Mouse (Mus musculus) embryonic stem cell, embryonic (primary cell): ENCODE measurements around the gene Fibp.

Experiments
- CTCF ChIA-PET, 4 experiments: fragments of 300-600 bp in 2 of 4; fragments of 350-600 bp in 2 of 4; sonication (Branson Sonifier 250); formaldehyde crosslinking; loops; one replicate each; lab custom pipeline; 2022; ENCODE audit warnings: inconsistent platforms in 2 of 4; lab: Charles Lee
- POLR2A ChIA-PET, 4 experiments: fragments of 300-600 bp in 2 of 4; fragments of 350-600 bp in 2 of 4; sonication (Branson Sonifier 250); formaldehyde crosslinking; loops; one replicate each; lab custom pipeline; 2022; ENCODE audit warnings: antibody characterized with exemption in 4 of 4, inconsistent platforms in 1 of 4; lab: Charles Lee

Gene Fibp

DNA sequence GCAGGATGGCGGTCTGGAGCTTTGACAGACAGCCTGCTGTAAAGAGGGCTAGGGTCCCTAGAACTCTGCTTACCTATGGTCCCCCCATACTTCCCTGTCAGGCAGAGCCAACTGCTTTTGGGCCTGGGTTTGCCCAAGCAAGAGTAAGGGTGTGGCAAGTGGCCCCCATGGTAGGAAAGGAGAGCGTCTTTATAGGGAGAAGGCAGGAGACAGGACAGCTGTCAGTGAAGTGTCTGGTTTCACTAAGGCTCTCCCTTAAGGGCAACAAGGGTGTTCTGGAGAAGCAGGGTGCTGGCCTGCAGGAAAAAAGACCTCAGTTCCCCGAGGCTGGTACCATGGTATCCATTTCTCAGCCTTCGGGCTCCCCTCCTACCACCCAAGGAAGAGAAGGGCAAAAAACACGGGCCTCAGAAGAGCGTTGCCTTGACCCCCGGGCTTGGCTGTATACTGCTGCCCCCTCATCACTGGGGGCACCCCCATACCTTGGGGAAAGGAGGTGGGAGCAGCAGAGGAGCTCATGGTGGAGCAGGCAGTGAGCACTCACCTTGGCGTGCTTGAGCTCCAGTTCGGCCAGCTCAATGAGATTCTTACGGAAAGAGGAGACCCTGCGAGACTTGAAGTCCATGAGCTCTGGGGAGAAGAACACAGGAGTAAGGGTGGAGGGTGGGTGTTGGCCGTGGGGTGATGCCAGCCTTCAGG lies 35.1 kb downstream of the Fibp start:
- ChIA-PET CTCF (interaction anchor here in 2 of 4 experiments (0.6 to 1.8 kb wide), 9 partner anchors 9 to 1051 kb away, joined by 3 to 8 read pairs (median 3); partner anchors contain the start of genes Mus81 (in 1 of the 2), Sipa1 (in 1 of the 2) and Snx32 (in 1 of the 2)), POLR2A (interaction anchor here (0.6 to 21.3 kb wide), 64 partner anchors 7 to 572 kb away, joined by 3 to 735 read pairs (median 4); partner anchors contain the start of genes Snx32 (in 4 of the 4), Ccdc85b (in 3 of the 4), AI837181 (in 2 of the 4) and Ctsw (in 2 of the 4))

DNA sequence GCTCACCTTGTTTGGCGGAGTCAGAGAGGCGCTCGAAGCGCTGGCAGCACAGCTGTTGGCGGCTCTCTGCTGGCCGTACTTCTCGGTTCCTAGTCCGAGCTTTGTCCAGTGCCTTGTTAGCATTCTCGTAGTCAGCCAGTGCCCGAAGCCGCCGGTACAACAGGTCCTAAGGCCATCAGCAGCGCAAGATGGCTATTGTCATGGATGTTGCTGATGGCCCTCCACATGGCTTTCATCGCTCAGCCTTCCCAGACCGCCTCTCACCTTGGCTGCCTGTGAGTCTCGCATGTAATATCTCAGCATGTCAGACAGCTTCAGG lies 35.6 kb downstream of the Fibp start:
- POLR2A ChIA-PET: interaction anchor here (0.6 to 21.3 kb wide), 54 partner anchors 7 to 572 kb away, joined by 3 to 735 read pairs (median 4); partner anchors contain the start of genes Snx32 (in 4 of the 4), Ccdc85b (in 3 of the 4), AI837181 (in 2 of the 4) and Ctsw (in 2 of the 4)
- CTCF ChIA-PET: interaction anchor here in 2 of 4 experiments (0.6 to 1.8 kb wide), 6 partner anchors 9 to 525 kb away, joined by 3 to 8 read pairs (median 3); partner anchors contain the start of genes Mus81 (in 1 of the 2) and Snx32 (in 1 of the 2)

DNA sequence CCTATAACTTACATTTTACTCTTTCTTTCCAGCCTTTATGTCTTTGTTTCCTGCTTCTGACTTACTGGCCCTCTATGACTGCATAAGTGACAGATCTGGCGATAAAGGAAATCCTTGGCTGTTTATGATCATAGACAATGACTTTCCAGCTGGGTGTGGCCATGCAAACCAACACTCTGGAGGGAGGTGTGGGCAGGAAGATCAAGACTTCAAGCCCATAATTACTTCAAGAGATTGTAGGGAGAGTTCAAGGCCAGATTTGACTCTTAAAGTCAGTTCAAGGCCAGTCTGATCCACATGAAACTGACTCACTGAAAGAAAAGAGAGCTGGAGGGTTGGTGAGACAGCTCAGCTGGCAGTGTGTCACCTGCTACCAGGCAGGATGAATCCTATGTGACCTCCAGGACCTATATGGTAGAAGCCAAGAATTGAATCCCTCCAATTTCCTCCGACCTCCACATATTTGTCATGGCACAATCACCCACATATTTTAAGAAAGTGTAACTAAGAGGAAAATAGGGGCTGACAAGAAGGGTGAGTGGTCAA lies 40.0 kb downstream of the Fibp start:
- POLR2A ChIA-PET: interaction anchor here in 2 of 4 experiments (1.0 to 6.7 kb wide), 6 partner anchors 10 to 30 kb away, joined by 3 to 59 read pairs (median 8); partner anchors contain the start of genes Cfl1 (in 2 of the 2), Mus81 (in 2 of the 2) and Snx32 (in 2 of the 2)
- CTCF ChIA-PET: interaction anchor here in 3 of 4 experiments (0.6 to 1.9 kb wide), 5 partner anchors 10 to 14 kb away, joined by 3 to 7 read pairs (median 4); partner anchors contain the start of genes Mus81 (in 3 of the 3) and Snx32 (in 1 of the 3)

DNA sequence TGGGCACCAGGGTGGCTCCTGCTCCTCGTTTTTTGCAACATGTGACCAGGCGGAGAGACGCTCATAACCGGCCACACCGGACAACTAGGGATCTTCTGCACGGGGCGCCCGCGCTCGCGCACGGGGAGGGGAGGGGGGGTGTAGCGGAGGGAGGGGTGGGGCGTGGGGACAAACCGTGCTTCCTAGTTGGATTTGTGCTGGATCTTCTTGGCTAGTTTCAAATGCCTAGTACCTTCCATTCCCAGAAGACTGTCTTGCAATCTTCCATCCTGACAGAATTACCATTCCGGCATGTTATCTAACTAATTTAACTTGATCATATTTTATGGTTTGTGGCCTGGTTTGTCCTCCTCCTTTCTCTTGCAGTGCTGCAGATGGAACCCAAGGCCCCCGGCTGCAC lies 43.3 kb downstream of the Fibp start, which contains the start of gene 1700020D05Rik:
1700020D05Rik (minus strand) TSS at position 101 of the 400 bp plus-strand sequence.
- ChIA-PET POLR2A (interaction anchor here in 2 of 4 experiments (0.7 to 3.1 kb wide), 8 partner anchors 8 to 47 kb away, joined by 3 to 36 read pairs (median 6); partner anchors contain the start of genes Cfl1 (in 2 of the 2), Mus81 (in 2 of the 2) and Fibp (in 1 of the 2)), CTCF (interaction anchor here in 2 of 4 experiments (0.6 to 1.5 kb wide), 2 partner anchors 10 to 227 kb away, joined by 3 to 5 read pairs; no protein-coding TSS in a partner anchor)

DNA sequence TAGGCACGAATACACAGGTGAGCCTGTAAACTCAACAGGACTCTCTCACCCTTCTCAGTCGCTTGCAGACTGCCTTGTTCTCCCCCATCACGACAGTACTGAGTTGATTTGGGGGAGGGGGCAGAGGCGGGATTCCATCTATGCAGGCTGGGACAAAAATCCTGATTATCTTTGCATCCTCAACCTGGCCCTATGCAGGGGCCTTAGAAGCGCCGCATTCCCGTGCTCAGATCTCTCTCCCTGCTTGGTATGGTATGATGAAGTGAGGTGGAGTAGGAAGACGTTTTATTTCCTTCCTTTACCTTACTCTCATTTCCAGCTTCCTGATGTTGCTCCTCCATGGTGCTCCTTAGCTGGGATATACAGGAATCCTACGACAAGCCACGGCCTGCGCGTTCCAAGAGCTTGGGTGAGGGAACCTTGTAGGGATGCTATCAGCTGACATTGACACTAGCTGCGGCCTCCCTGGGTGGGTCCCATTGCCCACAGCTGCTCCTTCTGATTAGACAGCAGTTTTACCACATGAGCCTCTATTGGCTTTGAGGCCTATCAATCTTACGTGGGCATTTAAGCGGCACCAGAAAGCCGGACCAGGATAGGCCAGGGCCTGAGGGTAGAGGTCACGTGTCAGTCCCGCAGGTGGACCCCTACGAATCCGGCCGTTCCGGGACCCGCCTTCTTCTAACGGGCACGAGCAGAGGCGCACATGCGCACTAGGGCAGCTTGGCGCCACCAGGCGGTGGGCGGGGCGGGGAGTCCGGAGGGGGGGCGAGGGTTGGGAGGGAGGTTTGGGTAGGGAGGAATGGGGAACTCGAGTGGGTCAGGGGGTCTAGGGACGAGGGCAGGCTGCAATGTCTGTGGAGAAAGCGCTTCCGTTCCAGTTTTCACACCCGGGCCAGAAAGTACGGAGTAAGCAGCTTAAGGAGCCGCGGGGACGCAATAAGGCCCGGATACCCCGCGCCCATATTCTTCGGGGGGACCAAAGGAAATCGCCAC lies 49.9 kb downstream of the Fibp start, which contains the start of gene Snx32:
Snx32 (minus strand) TSS at position 508 of the 996 bp plus-strand sequence.
- CTCF ChIA-PET: interaction anchor here (0.6 to 2.8 kb wide), 35 partner anchors 10 to 498 kb away, joined by 3 to 43 read pairs (median 4); partner anchors contain the start of genes Mus81 (in 3 of the 4), Ap5b1 (in 2 of the 4), Ccdc85b (in 1 of the 4) and Cfl1 (in 1 of the 4)
- POLR2A ChIA-PET: interaction anchor here (0.5 to 5.0 kb wide), 83 partner anchors 9 to 1811 kb away, joined by 3 to 163 read pairs (median 4); partner anchors contain the start of genes Cfl1 (in 4 of the 4), Mus81 (in 4 of the 4), Cdca5 (in 2 of the 4) and Zfpl1 (in 2 of the 4)

DNA sequence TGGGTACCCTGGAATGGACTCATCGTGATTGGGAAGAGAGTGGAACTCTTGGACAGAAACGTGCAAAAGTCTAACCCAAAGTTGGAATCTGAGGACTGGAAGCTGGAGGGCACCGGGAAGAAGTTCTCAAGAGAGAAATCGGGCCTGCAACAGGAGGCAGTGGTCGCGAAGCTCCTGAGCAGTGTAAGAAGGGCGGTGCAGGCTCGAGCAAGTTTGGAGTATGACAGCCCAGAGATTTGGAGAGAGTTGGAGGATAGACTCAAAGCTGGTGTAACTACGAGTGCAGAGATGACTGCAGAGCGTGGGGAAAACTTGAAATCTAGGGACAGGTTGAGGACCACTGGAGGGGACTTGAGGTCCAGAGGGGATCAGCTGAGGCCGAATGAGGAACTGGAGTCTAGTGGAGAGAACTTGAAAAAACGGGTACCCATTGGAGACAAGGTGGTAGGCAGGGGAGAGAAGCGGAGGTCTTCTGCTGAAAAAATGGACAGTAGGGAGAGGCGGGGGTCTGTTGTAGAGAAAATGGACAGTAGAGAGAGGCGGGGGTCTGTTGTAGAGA lies 50.7 kb downstream of the Fibp start:
- POLR2A ChIA-PET: interaction anchor here (0.6 to 5.0 kb wide), 49 partner anchors 10 to 423 kb away, joined by 3 to 163 read pairs (median 4); partner anchors contain the start of genes Cfl1 (in 4 of the 4), Mus81 (in 4 of the 4), AI837181 (in 1 of the 4) and Ccdc85b (in 1 of the 4)

DNA sequence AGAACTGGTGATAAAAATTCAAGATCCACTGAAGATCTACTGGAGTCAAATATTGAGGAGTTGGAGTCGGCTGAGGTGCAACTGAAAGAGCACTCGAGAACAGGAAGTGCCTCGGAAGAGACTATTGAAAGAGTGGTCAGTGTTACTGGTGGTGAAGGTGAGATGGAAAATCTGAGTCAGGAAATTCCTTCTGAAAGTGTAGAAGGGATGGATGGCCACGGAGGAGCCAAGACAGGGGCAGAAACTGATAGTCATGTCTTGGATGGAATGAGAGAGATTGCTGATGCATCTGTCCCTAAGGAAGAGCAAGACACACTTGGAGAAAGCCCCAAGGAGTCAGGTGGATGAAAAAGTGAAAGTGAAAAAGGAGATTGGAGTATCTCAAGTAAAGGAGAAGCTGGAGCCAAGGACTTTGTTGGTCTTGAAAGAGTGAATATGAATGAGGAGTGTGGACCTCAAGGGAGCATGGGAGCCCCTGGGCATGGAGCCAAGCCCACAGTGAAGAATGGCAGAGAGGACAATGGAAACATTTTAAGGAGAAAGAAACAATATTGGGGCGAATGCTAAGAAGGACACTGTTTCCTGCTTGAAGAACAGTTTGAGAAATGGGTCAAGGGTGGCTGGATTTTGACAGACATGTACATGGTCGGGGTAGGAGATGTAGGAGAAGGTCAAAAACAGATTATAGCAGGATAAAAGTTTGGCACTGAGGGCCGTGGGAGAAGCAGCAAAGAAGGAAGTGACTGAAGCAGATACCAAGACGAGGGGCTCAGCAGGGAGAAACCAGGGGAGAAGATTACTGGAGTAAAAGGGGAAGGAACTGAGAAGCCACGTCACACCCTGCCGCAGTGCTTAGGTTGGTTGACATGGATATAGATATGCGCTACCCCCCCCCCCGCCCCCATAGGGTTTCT lies 51.9 kb downstream of the Fibp start:
- CTCF ChIA-PET: interaction anchor here in 1 of 4 experiments (0.5 kb wide), 1 partner anchor 25 kb away, joined by 4 read pairs; no protein-coding TSS in a partner anchor
- POLR2A ChIA-PET: interaction anchor here in 3 of 4 experiments (0.7 to 5.0 kb wide), 4 partner anchors 9 to 334 kb away, joined by 3 to 163 read pairs (median 10); partner anchors contain the start of genes Cfl1 (in 2 of the 3) and Mus81 (in 1 of the 3)

More for the DNA sequence above, 50.7 kb downstream of the Fibp start:
- CTCF ChIA-PET: interaction anchor here (0.6 to 2.8 kb wide), 23 partner anchors 9 to 528 kb away, joined by 3 to 43 read pairs (median 4); partner anchors contain the start of genes Ap5b1 (in 2 of the 4), Mus81 (in 2 of the 4), Ccdc85b (in 1 of the 4) and Cfl1 (in 1 of the 4)

DNA sequence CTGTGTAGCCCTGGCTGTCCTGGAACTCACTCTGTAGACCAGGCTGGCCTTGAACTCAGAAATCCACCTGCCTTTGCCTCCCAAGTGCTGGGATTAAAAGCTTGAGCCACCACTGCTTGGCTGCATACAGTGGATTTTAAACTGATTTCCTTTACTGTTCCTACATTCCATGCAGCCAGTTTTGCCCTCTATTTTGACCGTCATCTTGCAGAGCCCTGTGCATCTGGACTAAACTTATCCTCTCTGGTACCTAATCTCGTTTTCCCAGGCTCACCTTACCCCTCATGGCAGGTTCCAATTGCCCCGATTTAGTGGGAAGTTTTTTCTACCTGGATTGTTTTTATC lies 52.6 kb downstream of the Fibp start:
- ChIA-PET CTCF (interaction anchor here in 1 of 4 experiments (0.5 kb wide), 1 partner anchor 26 kb away, joined by 4 read pairs; no protein-coding TSS in a partner anchor), POLR2A (interaction anchor here in 2 of 4 experiments (0.8 to 5.0 kb wide), 2 partner anchors 20 to 333 kb away, joined by 3 to 163 read pairs; partner anchors contain the start of genes Cfl1 (in 1 of the 2) and Mus81 (in 1 of the 2))
